Mouse (Mus musculus) stomach, postnatal 0 days (tissue): ENCODE results near the gene Dbp. TPM values are rescaled to one million over a fixed set of nuclear protein-coding genes. Genes with fewer than 3 reads are reported as not detected.

Experiments
- ATAC-seq: fragments of 200-750 bp; cut with Nextera tagmentation; 2 replicates; pipeline ENCODE4 v1.8.0; 2017; ENCODE audit not compliant: low FRiP score, low TSS enrichment
- DNase-seq: peaks from one replicate; pipeline ENCODE4 v3.0.0-alpha.2; 2016; ENCODE audit warnings: low spot score
- H3K27ac ChIP-seq: fragments of 300-500 bp; sonication (generic); replicated peaks from 2 replicates; pipeline ENCODE4 v1.5.1; 2014; ENCODE audit warnings: mild to moderate bottlenecking, control low read depth
- H3K27me3 ChIP-seq: fragments of 300-500 bp; sonication (generic); 2 replicates; pipeline ENCODE4 v1.6.1; 2014; ENCODE audit warnings: low read length; ENCODE audit not compliant: control insufficient read depth, insufficient read depth
- H3K36me3 ChIP-seq: fragments of 300-500 bp; sonication (generic); 2 replicates; pipeline ENCODE4 v1.6.1; 2014; ENCODE audit warnings: low read length, mixed read lengths; ENCODE audit not compliant: control insufficient read depth, insufficient read depth
- H3K4me1 ChIP-seq: fragments of 300-500 bp; sonication (generic); replicated peaks from 2 replicates; pipeline ENCODE4 v1.6.1; 2014; ENCODE audit warnings: antibody characterized with exemption; ENCODE audit not compliant: control insufficient read depth, insufficient read depth
- H3K4me2 ChIP-seq: fragments of 300-500 bp; sonication (generic); replicated peaks from 2 replicates; pipeline ENCODE4 v1.6.1; 2014; ENCODE audit warnings: low read depth, mild to moderate bottlenecking, control low read depth, moderate library complexity
- H3K4me3 ChIP-seq: fragments of 300-500 bp; sonication (generic); 2 replicates; pipeline ENCODE4 v1.5.1; 2014; ENCODE audit warnings: low read depth, low read length, control low read depth
- H3K9ac ChIP-seq: fragments of 300-500 bp; sonication (generic); 2 replicates; pipeline ENCODE4 v1.6.1; 2014; ENCODE audit warnings: mild to moderate bottlenecking, low read length, control low read depth, mixed read lengths
- H3K9me3 ChIP-seq: fragments of 300-500 bp; sonication (generic); 2 replicates; pipeline ENCODE4 v1.6.1; 2016; ENCODE audit warnings: low read length; ENCODE audit not compliant: control insufficient read depth
- CTCF ChIP-seq: IDR thresholded peaks from 2 replicates; pipeline ENCODE4 v1.5.1; 2016; ENCODE audit warnings: antibody characterized with exemption, low read depth, mild to moderate bottlenecking, moderate library complexity
- EP300 ChIP-seq: optimal IDR thresholded peaks from 2 replicates; pipeline ENCODE3; 2016; ENCODE audit warnings: antibody characterized with exemption
- WGBS: fragments of 180-500 bp; shearing (Covaris S2); extraction: QIAGEN DNeasy Blood & Tissue Kit; methylation state at CpG from one replicate; pipeline ENCODE4 v1.1.7; 2014; 5-methylcytosine and 5-hydroxymethylcytosine counted together
- polyA plus RNA-seq: library from polyadenylated mRNA; unstranded; fragments of >200 nt; fragmentation: Nextera tagmentation; extraction: Ambion mirVana; gene quantifications from 2 replicates; pipeline ENCODE4 v1.2.1, GENCODE M21; 2015

Dbp gene
- polyA plus RNA-seq, 1 experiment from 2014 or later, result 8.8 TPM

DNA sequence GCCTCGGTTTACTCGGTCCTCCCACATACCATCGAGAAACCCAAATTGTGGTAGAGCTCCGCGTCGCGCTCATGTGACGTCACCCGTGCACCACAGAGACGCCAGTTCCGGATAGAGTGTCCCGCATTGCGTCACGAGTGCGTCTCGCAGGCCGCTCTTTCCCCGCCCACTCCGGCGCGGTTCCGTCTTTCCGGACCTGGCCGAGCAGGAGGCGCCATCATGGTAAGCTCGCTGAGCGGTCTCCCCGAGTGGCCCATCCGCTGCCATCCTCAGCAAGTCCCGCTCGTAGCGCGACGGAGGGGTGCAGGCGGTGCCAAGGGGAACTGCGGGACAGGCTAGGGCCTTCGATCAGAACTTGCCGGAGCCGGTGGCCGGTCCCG lies 13.0 kb downstream of the Dbp start, which contains the start of gene Sphk2:
Gene Sphk2 (minus strand): TSS at position 85 of the 380 bp plus-strand sequence.
- Histone ChIP-seq H3K9ac (peak within 1 kb of the TSS; percentile 89), H3K27ac (peak within 1 kb of the TSS; percentile 95), H3K27me3 (no peaks in the 10 kb centered on the region), H3K9me3 (no peaks in the 10 kb centered on the region), H3K36me3 (peaks cover 17% of the 10 kb centered on the region; the same call in 1 of the 2 replicates), H3K4me3 (peak within 1 kb of the TSS; percentile 79), H3K4me2 (peak within 1 kb of the TSS; percentile 91), H3K4me1 (peaks cover 13% of the 10 kb centered on the region; the same call in 1 of the 2 replicates)
- DNase-seq, result peak; percentile 98
- TF ChIP-seq EP300 (peak; percentile 67), CTCF (peak; percentile 28; the same call in 1 of the 2 replicates)
- peak; percentile 45 for ATAC-seq
- WGBS, result under 1% methylated on average over 41 of the region's 41 CpGs

DNA sequence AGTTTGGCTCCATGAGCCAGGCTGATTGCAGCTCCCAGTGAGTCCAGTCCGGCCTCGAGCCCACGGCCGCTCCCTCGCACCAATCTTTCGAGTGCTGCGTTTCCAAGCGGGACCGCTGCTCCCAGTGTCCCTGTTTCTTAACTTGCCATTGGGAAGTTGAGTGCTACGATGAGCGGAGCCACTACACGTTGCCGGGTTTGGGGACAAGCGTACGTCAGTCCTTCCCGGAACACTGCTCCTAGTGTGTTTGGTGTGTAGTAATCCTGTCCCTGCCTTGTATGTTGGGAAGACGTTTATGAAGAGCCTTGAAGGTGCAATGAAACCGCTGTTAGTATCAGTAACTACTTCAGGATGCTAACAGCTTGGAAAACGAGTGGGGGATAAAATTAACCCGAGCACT lies 13.4 kb downstream of the Dbp start:
- Histone ChIP-seq H3K36me3 (peaks cover 16% of the 10 kb centered on the region), H3K9ac (peak overlapping the region; percentile 89), H3K9me3 (no peaks in the 10 kb centered on the region), H3K4me1 (peaks cover 13% of the 10 kb centered on the region; the same call in 1 of the 2 replicates), H3K27me3 (no peaks in the 10 kb centered on the region), H3K27ac (peak overlapping the region; percentile 95), H3K4me2 (peak overlapping the region; percentile 86), H3K4me3 (peak overlapping the region; percentile 79)
- TF ChIP-seq CTCF (no peak), EP300 (no peak)
- DNase-seq (no peak), ATAC-seq (no peak)
- WGBS, result under 1% methylated on average over 20 of the region's 20 CpGs

- WGBS, result 68% methylated on average over 10 of the region's 10 CpGs
- peaks cover 13% of the 10 kb centered on the region; the same call in 1 of the 2 replicates for H3K4me1 ChIP-seq
- peak; percentile 16 for DNase-seq
- TF ChIP-seq EP300 (no peak), CTCF (no peak)
- peak overlapping the region; percentile 89 for H3K9ac ChIP-seq
- peak overlapping the region; percentile 86 for H3K4me2 ChIP-seq
- no peaks in the 10 kb centered on the region for H3K9me3 ChIP-seq
- no peak for ATAC-seq
- peak overlapping the region; percentile 95; the same call in 1 of the 2 replicates for H3K27ac ChIP-seq
- H3K27me3 ChIP-seq, result no peaks in the 10 kb centered on the region
- peaks cover 19% of the 10 kb centered on the region for H3K36me3 ChIP-seq
- peak overlapping the region; percentile 79 for H3K4me3 ChIP-seq
Measured at GRCm38 (mm10) chr7:45719180-45719579, 14.3 kb downstream of the Dbp start.

- 84% methylated on average over 15 of the region's 16 CpGs for WGBS
- H3K4me2 ChIP-seq, result peak overlapping the region; percentile 86
- H3K27ac ChIP-seq, result peak overlapping the region; percentile 24; the same call in 1 of the 2 replicates
- no peak overlapping the region for H3K9ac ChIP-seq
- H3K36me3 ChIP-seq, result peaks cover 22% of the 10 kb centered on the region
- no peaks in the 10 kb centered on the region for H3K27me3 ChIP-seq
- H3K9me3 ChIP-seq, result no peaks in the 10 kb centered on the region
- TF ChIP-seq EP300 (no peak), CTCF (no peak)
- peaks cover 13% of the 10 kb centered on the region; the same call in 1 of the 2 replicates for H3K4me1 ChIP-seq
- 0 out of 2 replicates have a peak overlapping the region, but pooled peaks have one; percentile 79 for H3K4me3 ChIP-seq
- no peak for DNase-seq
- no peak for ATAC-seq
Measured at GRCm38 (mm10) chr7:45719738-45720412, 15.0 kb downstream of the Dbp start.

- Histone ChIP-seq H3K4me2 (peak within 1 kb of the TSS; percentile 86), H3K4me3 (peak within 1 kb of the TSS; percentile 27), H3K4me1 (peaks cover 11% of the 10 kb centered on the region; the same call in 1 of the 2 replicates), H3K9ac (peak within 1 kb of the TSS; percentile 59), H3K9me3 (no peaks in the 10 kb centered on the region), H3K27ac (peak within 1 kb of the TSS; percentile 78), H3K36me3 (peaks cover 22% of the 10 kb centered on the region), H3K27me3 (no peaks in the 10 kb centered on the region)
- 54% methylated on average over 13 of the region's 14 CpGs for WGBS
- ATAC-seq (peak; percentile 83), DNase-seq (peak; percentile 91)
- TF ChIP-seq EP300 (no peak), CTCF (peak; percentile 52)
Measured at GRCm38 (mm10) chr7:45720413-45721233, 15.7 kb downstream of the Dbp start, which contains the start of gene Fam83e. Fam83e (plus strand) TSS chr7:45721212.
